Mouse (Mus musculus): ENCODE results near the gene Elk3.

DNA sequence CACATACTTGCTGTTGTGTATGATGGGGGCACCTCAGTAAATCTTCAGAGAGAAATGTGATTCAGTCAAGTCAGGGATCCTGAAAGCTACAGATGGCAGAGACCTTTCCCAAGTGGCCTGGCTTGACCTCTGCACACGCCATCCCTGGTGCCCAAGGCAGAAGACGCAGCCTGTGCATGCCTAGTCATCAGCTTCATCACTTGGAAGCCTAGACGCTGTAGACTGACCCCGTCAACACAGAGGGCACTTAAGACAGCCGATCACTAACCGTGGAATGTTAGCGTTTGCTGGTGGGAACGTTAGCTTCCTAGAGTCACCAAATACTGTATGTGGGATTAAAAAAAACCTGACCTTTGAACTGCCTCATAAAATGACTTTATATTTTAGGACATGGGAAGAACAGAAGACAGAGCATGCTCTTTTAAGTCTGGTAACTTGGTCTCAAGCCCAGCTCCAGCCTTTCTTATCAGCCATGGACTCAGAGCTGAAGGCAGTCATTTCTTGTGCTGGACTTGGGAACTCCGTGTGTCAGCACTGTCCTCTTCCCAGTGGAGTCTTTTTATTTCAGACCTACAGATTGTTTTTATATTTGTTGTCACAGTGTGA, 71.6 kb downstream of the Elk3 start:
- no peak for TF ChIP-seq EP300 (IDR thresholded peaks at IDR 0.05; ENCODE audit: insufficient read depth, low read depth, low read length)
- TF ChIP-seq CTCF (IDR thresholded peaks at IDR 0.05; ENCODE audit: low read depth, low read length), result no peak
- TF ChIP-seq POLR2A (IDR thresholded peaks at IDR 0.05; ENCODE audit: insufficient read depth, low read length), result no peak
